Mouse (Mus musculus): ENCODE measurements at regions not wholly inside any gene's neighbourhood (a gene's known extent, or its start where the extent isn't known, plus 50 kb on each side); places are given as distances from the start of the nearest gene placed in this dataset. TPM values are rescaled to one million over a fixed set of nuclear protein-coding genes. Genes with fewer than 3 reads are reported as not detected.

Small RNA genes in the stretch of these regions (microRNA-seq; reads per million reads assigned to microRNA genes)
- not detected for gene Gm25347

Data from gastrocnemius, adult 18-20 months (tissue).